ENCODE assay signal across 8 mouse cellular contexts in the genomic region with DNA sequence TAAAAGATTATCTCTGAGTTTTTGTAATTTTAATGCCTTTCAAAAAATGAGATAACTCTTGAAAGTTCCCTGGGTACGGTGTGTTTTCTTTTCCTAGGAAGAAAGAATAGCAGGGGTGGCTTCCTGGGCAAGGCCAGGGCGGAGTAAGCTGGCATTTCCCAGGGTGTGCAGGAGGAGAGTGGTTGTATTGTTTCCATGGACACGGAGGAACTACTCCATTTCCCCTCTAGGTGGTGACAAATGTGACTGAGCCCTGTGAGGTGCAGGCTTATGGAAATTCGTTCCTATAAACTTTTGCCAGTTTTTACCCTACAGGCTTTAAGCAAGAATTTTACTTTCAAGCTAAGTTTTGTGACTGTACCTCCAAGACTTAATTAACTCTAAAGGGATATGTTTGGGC. TPM values are rescaled to one million over a fixed set of nuclear protein-coding genes. Genes with fewer than 3 reads are reported as not detected.
DNase-seq lines count a peak whose midpoint lies in the region; ATAC-seq and TF ChIP-seq lines count a peak whose summit lies in the region.

No protein-coding gene starts in this region.

- 15% methylated on average over 4 of the region's 4 CpGs for WGBS in liver, embryonic 14.5 days (ENCODE audit: insufficient replicate concordance)

- DNase-seq in gastrocnemius, adult 2 months = peak; percentile 43
- no peak for DNase-seq in gastrocnemius, postnatal 25 days
- peak; percentile 85 for DNase-seq in brain, adult 2 months (ENCODE audit: low read depth, low spot score)
- peak; percentile 77 to 87 for DNase-seq in heart, adult 18-20 months
- DNase-seq in kidney, adult 11 months = peak; percentile 18
- peak in 1 of 3 experiments; percentile 7 for DNase-seq in liver, embryonic 14.5 days (ENCODE audit: low read depth in 3 of 3, low spot score in 3 of 3)
- DNase-seq in right cerebral cortex, adult 2 months (ENCODE audit: low spot score in 2 of 2) = peak; percentile 53 to 67
- no peak for DNase-seq in urinary bladder, postnatal 25 days (ENCODE audit: low spot score)

- no peaks in the 10 kb centered on the region for H3K27me3 ChIP-seq in liver, embryonic 14.5 days (ENCODE audit: control insufficient read depth, insufficient read depth, low read length)

- no peaks in the 10 kb centered on the region for H3K4me1 ChIP-seq in liver, embryonic 14.5 days (replicated peaks; ENCODE audit: control insufficient read depth in 2 of 2, insufficient read depth in 2 of 2, low read length in 1 of 2)

- peak; percentile 69 for TF ChIP-seq CTCF in gastrocnemius, adult 2 months (IDR thresholded peaks at IDR 0.05)
- TF ChIP-seq CTCF in liver, embryonic 14.5 days (IDR thresholded peaks at IDR 0.05; ENCODE audit: low read depth) = peak; percentile 41

- H3K4me2 ChIP-seq in liver, embryonic 14.5 days (ENCODE audit: low read depth) = no peak overlapping the region

- H3K27ac ChIP-seq in gastrocnemius, adult 2 months = peak overlapping the region; percentile 93
- H3K27ac ChIP-seq in liver, embryonic 14.5 days = no peak overlapping the region

- no peaks in the 10 kb centered on the region for H3K9me3 ChIP-seq in liver, embryonic 14.5 days (ENCODE audit: control insufficient read depth, low read length)

- no peak overlapping the region for H3K9ac ChIP-seq in liver, embryonic 14.5 days (replicated peaks)

- H3K36me3 ChIP-seq in liver, embryonic 14.5 days (replicated peaks; ENCODE audit: control insufficient read depth, insufficient read depth, low read depth) = no peaks in the 10 kb centered on the region

- TF ChIP-seq EP300 in liver, embryonic 14.5 days (IDR thresholded peaks at IDR 0.05; ENCODE audit: low read depth) = no peak

- peak overlapping the region; percentile 79 for H3K4me3 ChIP-seq in gastrocnemius, adult 2 months
- no peak overlapping the region for H3K4me3 ChIP-seq in liver, embryonic 14.5 days (ENCODE audit: insufficient read depth in 1 of 2, low read depth in 2 of 2, low read length in 2 of 2)

- intact Hi-C loops in gastrocnemius, adult 2 months (cut with DNase I) = loop anchor here (2.0 to 10.0 kb wide), 4 partner anchors 35 to 96 kb away; no protein-coding TSS in a partner anchor

- ATAC-seq in liver, embryonic 14.5 days (ENCODE audit: insufficient read depth) = no peak; the same call in 1 of the 2 replicates

RNA-seq across cellular contexts. Expression of gene 4930455H04Rik, which starts 1.8 kb away (rescaled TPM):
- under 1 TPM in 1 of 2 experiments, not detected in 1; 0.18 TPM for total RNA-seq in gastrocnemius, adult 2 months (2021)
- not detected for total RNA-seq in gastrocnemius, postnatal 25 days (2021)
- total RNA-seq in heart, adult 18-20 months (2021) = under 1 TPM in 1 of 2 experiments, not detected in 1; 0.21 TPM
- not detected in 2 replicates for polyA plus RNA-seq in liver, embryonic 14.5 days (2012; rRNA removed)
- not detected in 2 replicates for polyA plus RNA-seq in liver, embryonic 14.5 days (2014; fragmentation: Nextera tagmentation; extraction: Ambion mirVana)

RNA-seq across cellular contexts. Expression of gene Palmd, which starts 2.6 kb away (rescaled TPM):
- total RNA-seq in gastrocnemius, adult 2 months (2021) = 10 to 100 TPM; 25.3 to 37.5 TPM
- 10 to 100 TPM; 16.8 to 26.3 TPM for total RNA-seq in gastrocnemius, postnatal 25 days (2021)
- 10 to 100 TPM; 46.9 to 50.3 TPM for total RNA-seq in heart, adult 18-20 months (2021)
- 0.77 and 1.3 TPM in 2 replicates for polyA plus RNA-seq in liver, embryonic 14.5 days (2012; rRNA removed)
- 2.2 and 2.8 TPM in 2 replicates for polyA plus RNA-seq in liver, embryonic 14.5 days (2014; fragmentation: Nextera tagmentation; extraction: Ambion mirVana)

Comparison
In these comparisons a context has a peak if more than half of its experiments do, and no peak if none do; other contexts are left out.
1. DNase-seq: peak in gastrocnemius, adult 2 months (single experiment), brain, adult 2 months (single experiment), heart, adult 18-20 months (2 of 2), kidney, adult 11 months (single experiment) and right cerebral cortex, adult 2 months (2 of 2); none in gastrocnemius, postnatal 25 days (single experiment) and urinary bladder, postnatal 25 days (single experiment).